Mouse (Mus musculus): ENCODE results near the gene Ccdc50. TPM values are rescaled to one million over a fixed set of nuclear protein-coding genes. Genes with fewer than 3 reads are reported as not detected.
A peak's percentile ranks its signal among the peaks of the same experiment; 100 is the strongest.

The Ccdc50 gene
- polyA plus RNA-seq, 1 experiment: 9.9 TPM

GRCm38 (mm10) chr16:27370191-27370590, 18.5 kb upstream of the Ccdc50 start, which contains the start of gene Uts2b:
TSS of gene Uts2b (minus strand) at chr16:27370239.
- WGBS: 72% methylated on average over 8 of the region's 8 CpGs
- no peaks in the 10 kb centered on the region for H3K36me3 ChIP-seq (ENCODE audit: control insufficient read depth, insufficient read depth, low read length)
- no peak within 1 kb of the TSS for H3K27ac ChIP-seq (ENCODE audit: insufficient read depth, low read depth, low read length)
- no peak within 1 kb of the TSS for H3K4me3 ChIP-seq (ENCODE audit: low read depth, low read length)
- H3K27me3 ChIP-seq (ENCODE audit: control insufficient read depth, insufficient read depth, low read length): no peaks in the 10 kb centered on the region
- H3K4me1 ChIP-seq (ENCODE audit: control insufficient read depth, insufficient read depth, insufficient read length, low read length): peaks cover 5% of the 10 kb centered on the region; the same call in 1 of the 2 replicates
- TF ChIP-seq POLR2A (IDR thresholded peaks at IDR 0.05; ENCODE audit: low read depth, low read length) (no peak), CTCF (IDR thresholded peaks at IDR 0.05; ENCODE audit: extremely low read depth, insufficient read length, insufficient replicate concordance, low read depth, low read length) (no peak)

- 88% methylated on average over 2 of the region's 2 CpGs for WGBS
Measured at GRCm38 (mm10) chr16:27370700-27371099, 18.0 kb upstream of the Ccdc50 start.

GRCm38 (mm10) chr16:27374139-27374538, 14.5 kb upstream of the Ccdc50 start:
- WGBS: 29% methylated on average over 3 of the region's 3 CpGs
- Histone ChIP-seq H3K4me3 (ENCODE audit: low read depth, low read length) (no peak overlapping the region), H3K36me3 (ENCODE audit: control insufficient read depth, insufficient read depth, low read length) (no peaks in the 10 kb centered on the region), H3K27ac (ENCODE audit: insufficient read depth, low read depth, low read length) (no peak overlapping the region), H3K4me1 (ENCODE audit: control insufficient read depth, insufficient read depth, insufficient read length, low read length) (peaks cover 9% of the 10 kb centered on the region; the same call in 1 of the 2 replicates), H3K27me3 (ENCODE audit: control insufficient read depth, insufficient read depth, low read length) (no peaks in the 10 kb centered on the region)
- TF ChIP-seq POLR2A (IDR thresholded peaks at IDR 0.05; ENCODE audit: low read depth, low read length): no peak
- no peak for TF ChIP-seq CTCF (IDR thresholded peaks at IDR 0.05; ENCODE audit: extremely low read depth, insufficient read length, insufficient replicate concordance, low read depth, low read length)

More at GRCm38 (mm10) chr16:27370700-27371099, 18.0 kb upstream of the Ccdc50 start:
- Histone ChIP-seq H3K4me3 (ENCODE audit: low read depth, low read length) (no peak overlapping the region), H3K4me1 (ENCODE audit: control insufficient read depth, insufficient read depth, insufficient read length, low read length) (peaks cover 5% of the 10 kb centered on the region; the same call in 1 of the 2 replicates), H3K27ac (ENCODE audit: insufficient read depth, low read depth, low read length) (no peak overlapping the region), H3K36me3 (ENCODE audit: control insufficient read depth, insufficient read depth, low read length) (no peaks in the 10 kb centered on the region), H3K27me3 (ENCODE audit: control insufficient read depth, insufficient read depth, low read length) (no peaks in the 10 kb centered on the region)
- TF ChIP-seq CTCF (IDR thresholded peaks at IDR 0.05; ENCODE audit: extremely low read depth, insufficient read length, insufficient replicate concordance, low read depth, low read length) (no peak), POLR2A (IDR thresholded peaks at IDR 0.05; ENCODE audit: low read depth, low read length) (no peak)

- Histone ChIP-seq H3K36me3 (ENCODE audit: control insufficient read depth, insufficient read depth, low read length) (no peaks in the 10 kb centered on the region), H3K27me3 (ENCODE audit: control insufficient read depth, insufficient read depth, low read length) (no peaks in the 10 kb centered on the region), H3K27ac (ENCODE audit: insufficient read depth, low read depth, low read length) (peak overlapping the region; percentile 58), H3K4me3 (ENCODE audit: low read depth, low read length) (no peak overlapping the region), H3K4me1 (ENCODE audit: control insufficient read depth, insufficient read depth, insufficient read length, low read length) (peaks cover 9% of the 10 kb centered on the region; the same call in 1 of the 2 replicates)
- TF ChIP-seq POLR2A (IDR thresholded peaks at IDR 0.05; ENCODE audit: low read depth, low read length) (no peak), CTCF (IDR thresholded peaks at IDR 0.05; ENCODE audit: extremely low read depth, insufficient read length, insufficient replicate concordance, low read depth, low read length) (no peak)
- WGBS: 30% methylated on average over 2 of the region's 2 CpGs
Measured at GRCm38 (mm10) chr16:27375318-27375717, 13.4 kb upstream of the Ccdc50 start.

- H3K4me3 ChIP-seq (ENCODE audit: low read depth, low read length): no peak overlapping the region
- H3K36me3 ChIP-seq (ENCODE audit: control insufficient read depth, insufficient read depth, low read length): no peaks in the 10 kb centered on the region
- TF ChIP-seq CTCF (IDR thresholded peaks at IDR 0.05; ENCODE audit: extremely low read depth, insufficient read length, insufficient replicate concordance, low read depth, low read length) (no peak), POLR2A (IDR thresholded peaks at IDR 0.05; ENCODE audit: low read depth, low read length) (no peak)
- H3K4me1 ChIP-seq (ENCODE audit: control insufficient read depth, insufficient read depth, insufficient read length, low read length): peaks cover 9% of the 10 kb centered on the region; the same call in 1 of the 2 replicates
- no peaks in the 10 kb centered on the region for H3K27me3 ChIP-seq (ENCODE audit: control insufficient read depth, insufficient read depth, low read length)
- H3K27ac ChIP-seq (ENCODE audit: insufficient read depth, low read depth, low read length): no peak overlapping the region
Measured at GRCm38 (mm10) chr16:27376556-27376955, 12.1 kb upstream of the Ccdc50 start.

- H3K27me3 ChIP-seq (ENCODE audit: control insufficient read depth, insufficient read depth, low read length): no peaks in the 10 kb centered on the region
- WGBS: 68% methylated on average over 4 of the region's 4 CpGs
- no peak overlapping the region for H3K27ac ChIP-seq (ENCODE audit: insufficient read depth, low read depth, low read length)
- H3K36me3 ChIP-seq (ENCODE audit: control insufficient read depth, insufficient read depth, low read length): no peaks in the 10 kb centered on the region
- peaks cover 2% of the 10 kb centered on the region; the same call in 1 of the 2 replicates for H3K4me1 ChIP-seq (ENCODE audit: control insufficient read depth, insufficient read depth, insufficient read length, low read length)
- no peak overlapping the region for H3K4me3 ChIP-seq (ENCODE audit: low read depth, low read length)
- TF ChIP-seq CTCF (IDR thresholded peaks at IDR 0.05; ENCODE audit: extremely low read depth, insufficient read length, insufficient replicate concordance, low read depth, low read length) (no peak), POLR2A (IDR thresholded peaks at IDR 0.05; ENCODE audit: low read depth, low read length) (no peak)
Measured at GRCm38 (mm10) chr16:27382217-27382616, 6.5 kb upstream of the Ccdc50 start.

- TF ChIP-seq POLR2A (IDR thresholded peaks at IDR 0.05; ENCODE audit: low read depth, low read length): no peak
- TF ChIP-seq CTCF (IDR thresholded peaks at IDR 0.05; ENCODE audit: extremely low read depth, insufficient read length, insufficient replicate concordance, low read depth, low read length): no peak
- 73% methylated on average over 4 of the region's 4 CpGs for WGBS
- H3K27me3 ChIP-seq (ENCODE audit: control insufficient read depth, insufficient read depth, low read length): no peaks in the 10 kb centered on the region
- H3K4me3 ChIP-seq (ENCODE audit: low read depth, low read length): no peak overlapping the region
- no peaks in the 10 kb centered on the region for H3K36me3 ChIP-seq (ENCODE audit: control insufficient read depth, insufficient read depth, low read length)
- no peak overlapping the region for H3K27ac ChIP-seq (ENCODE audit: insufficient read depth, low read depth, low read length)
- peaks cover 2% of the 10 kb centered on the region; the same call in 1 of the 2 replicates for H3K4me1 ChIP-seq (ENCODE audit: control insufficient read depth, insufficient read depth, insufficient read length, low read length)
Measured at GRCm38 (mm10) chr16:27384893-27385603, 3.6 kb upstream of the Ccdc50 start.
